Mouse (Mus musculus) WW6 (cell line): ENCODE data around the gene Slc38a9.

ENCODE experiments used
- DNase-seq: peaks from one replicate; pipeline ENCODE4 v3.0.0-alpha.2; 2013; ENCODE audit warnings: low read depth, low spot score

Slc38a9 gene

GRCm38 (mm10) chr13:112770528-112771328 is 110.2 kb downstream of the Slc38a9 start:
- DNase-seq, result peak; percentile 86

DNA sequence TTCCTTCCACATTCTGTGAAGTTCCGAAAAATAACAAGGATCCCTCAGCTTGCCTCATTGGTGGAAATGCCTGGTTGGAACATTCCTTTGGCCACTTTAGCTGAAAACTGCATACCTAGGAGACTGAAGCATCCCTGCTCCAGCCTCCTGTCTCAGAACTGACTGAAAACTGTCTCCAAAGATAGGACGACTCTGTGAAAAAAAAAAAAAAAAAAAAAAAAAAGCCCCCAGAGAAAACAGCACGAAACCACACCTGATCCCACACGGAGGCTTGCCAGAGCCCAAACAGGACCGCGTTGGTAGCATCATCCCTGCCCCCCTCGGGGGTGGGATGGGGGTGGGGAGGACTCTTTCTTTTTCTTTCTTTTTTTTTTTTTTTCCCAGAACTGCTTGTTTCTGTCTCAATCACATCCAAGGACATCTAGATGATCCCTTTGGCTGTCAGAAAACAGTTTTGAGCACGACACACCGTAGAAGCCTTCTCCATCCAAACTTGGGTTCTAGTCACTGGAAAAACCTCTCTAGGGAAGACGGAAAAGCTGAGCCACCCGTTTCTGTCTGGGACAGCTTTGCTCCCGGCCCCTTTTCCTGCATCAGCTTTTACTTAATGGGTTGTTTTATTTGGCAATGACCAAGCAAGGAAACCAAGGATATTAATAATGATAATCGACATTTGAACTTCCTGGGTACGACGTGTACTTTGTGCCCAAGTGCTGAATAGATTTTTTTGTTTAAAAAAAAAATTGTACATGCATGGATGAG is 111.1 kb downstream of the Slc38a9 start:
- no peak for DNase-seq

DNA sequence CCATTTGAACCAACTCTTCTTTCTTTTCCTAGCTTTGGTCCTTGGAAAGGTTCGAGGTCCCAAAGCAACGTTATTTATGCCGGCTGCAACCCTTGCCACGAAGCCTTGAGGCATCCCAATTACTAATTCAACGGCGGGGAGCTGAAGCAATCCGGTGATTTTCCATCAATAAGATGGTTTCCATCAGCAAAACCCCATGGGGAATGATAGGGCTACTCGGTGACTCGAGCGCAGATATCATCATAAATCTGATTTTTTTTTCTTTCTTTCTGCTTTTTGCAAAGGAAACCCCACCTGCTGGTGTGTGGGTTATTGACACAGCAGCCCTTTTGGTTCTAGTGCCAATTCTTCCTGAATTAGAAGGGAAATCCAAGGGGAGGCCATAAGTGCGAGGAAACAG is 111.7 kb downstream of the Slc38a9 start:
- DNase-seq, result no peak

DNA sequence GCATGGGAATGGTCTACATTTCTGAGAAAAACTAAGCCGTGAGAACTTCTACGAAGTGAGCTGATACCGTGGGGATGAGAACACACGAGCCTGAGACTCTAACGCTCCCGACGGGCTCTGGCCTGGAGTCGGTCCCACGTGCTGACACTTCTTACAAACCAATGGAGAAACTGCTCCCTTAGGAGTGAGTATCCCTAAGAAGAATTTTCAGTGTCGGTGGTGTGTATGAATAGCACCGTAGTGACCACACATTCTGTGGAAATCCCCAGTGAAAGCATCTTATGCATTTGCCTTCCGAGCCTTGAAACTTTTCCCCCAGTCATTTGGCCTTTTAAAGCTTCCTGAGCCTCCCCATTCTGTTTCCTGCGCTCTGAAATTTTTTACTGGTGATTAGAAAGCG is 112.3 kb downstream of the Slc38a9 start:
- no peak for DNase-seq

DNA sequence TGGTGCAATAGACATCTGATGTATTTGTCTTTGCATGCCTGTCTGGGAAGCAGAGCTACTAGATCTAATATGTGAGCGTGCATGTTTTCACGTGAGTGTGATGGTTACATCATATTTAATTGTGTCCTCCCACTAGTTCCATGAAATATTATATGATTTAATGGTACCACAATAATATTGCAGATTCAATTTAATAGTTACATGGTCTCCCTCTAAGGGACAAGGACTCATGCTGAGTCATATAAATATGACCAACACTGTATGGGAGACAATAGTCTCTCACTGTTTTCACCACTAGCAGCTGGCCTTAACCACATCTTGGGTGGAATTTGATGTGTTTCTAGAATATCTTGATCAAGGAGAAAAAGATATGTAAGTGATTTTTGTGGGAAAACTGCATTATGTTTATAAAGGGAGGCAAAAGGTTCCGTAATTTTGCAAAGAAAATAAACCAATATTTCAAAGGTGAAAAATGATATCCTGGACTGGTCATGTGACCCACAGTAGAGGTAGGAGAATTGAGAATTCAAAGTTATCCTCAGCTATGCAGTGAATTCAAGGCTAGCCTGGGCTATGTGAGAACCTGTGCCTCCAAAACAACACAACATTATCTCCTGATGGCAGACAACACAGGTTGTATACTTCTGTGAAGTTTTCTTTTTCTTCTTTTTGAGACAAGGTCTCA is 113.6 kb downstream of the Slc38a9 start:
- DNase-seq, result no peak

- no peak for DNase-seq
Measured at GRCm38 (mm10) chr13:112775856-112776255, 115.3 kb downstream of the Slc38a9 start.

DNA sequence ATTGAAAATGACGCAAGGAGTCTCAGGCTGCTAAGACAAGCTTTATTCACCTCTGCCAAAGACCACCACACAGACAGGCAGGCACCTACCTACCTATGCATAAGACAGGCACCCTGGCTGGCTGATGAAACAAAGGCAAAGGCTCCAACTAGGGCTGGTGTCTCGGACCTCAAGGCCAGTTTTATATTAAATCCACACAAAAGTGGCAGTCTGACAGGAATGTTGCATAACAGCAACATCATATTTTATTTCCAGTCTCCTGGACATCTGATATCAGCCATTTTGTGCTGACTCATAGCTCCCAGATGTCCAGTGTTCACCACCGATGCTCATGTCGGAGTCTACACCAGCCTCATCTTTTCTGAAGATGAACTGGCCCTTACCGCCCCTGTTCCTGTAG is 117.9 kb downstream of the Slc38a9 start:
- no peak for DNase-seq

DNA sequence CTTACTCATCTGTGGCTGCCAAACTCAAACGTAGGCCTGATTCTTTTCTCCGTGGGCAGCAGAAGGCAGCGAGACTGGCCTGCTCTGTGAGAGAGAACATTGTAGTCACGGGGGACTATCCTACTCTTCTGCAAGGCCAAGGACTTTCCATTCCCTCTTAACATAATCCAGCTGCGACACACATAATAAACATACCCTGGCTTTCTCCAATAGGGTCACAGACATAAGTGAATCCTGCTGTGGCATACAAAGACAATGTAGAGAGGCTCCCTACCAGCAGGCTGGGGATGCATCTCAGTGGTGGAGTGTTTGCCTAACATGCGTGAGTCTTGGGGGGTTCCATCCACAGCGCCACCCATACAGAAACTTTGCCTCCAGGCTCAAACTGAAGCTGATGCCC is 124.8 kb downstream of the Slc38a9 start:
- DNase-seq, result no peak

DNA sequence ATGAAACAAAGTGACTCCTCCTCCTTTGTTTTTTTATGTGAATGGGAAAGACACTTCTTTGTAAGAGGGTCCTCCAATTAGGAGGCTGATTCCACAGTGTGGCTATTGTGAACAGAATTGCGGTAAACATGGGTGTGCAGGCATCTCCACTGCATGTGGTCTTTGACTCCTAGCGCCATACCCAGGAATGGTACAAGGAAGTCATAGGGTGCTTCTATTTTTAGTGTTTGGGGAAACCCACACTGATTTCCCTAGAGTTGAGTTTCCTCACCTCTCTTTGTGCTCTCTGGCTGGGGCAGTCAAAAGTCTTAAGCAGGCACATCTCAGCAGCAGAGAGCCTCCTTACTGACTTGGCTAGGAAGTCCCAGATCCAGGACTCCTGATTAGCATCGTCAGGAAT is 125.6 kb downstream of the Slc38a9 start:
- no peak for DNase-seq

DNA sequence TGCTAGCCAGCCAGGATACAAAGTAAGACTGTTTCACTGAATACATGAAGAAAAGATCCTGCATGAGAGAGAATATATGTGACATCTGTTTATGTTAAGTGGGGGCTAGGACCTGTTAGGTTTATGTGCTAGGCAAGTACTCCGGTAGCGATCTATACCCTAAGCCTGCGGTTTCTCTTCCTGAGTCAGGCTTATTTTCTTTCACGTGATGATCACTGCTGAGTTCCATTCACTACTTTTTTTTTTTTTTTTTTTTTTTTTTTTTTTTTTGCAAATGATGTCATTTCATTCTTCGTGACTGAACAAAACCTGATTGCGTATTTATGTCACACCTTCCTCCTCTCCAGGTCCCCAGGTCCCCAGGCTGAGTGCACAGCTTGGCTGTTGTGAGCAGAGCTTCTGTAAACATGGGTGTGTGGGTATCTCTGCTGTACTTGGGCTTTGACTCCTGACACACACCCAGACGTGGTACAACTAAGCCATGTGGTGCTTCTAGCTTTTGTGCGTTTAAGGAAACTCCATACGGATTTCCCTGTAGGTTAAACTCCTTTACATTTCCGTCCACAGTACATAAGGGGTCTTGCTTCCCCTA is 126.5 kb downstream of the Slc38a9 start:
- no peak for DNase-seq
